Mouse (Mus musculus) midbrain, embryonic 16.5 days (tissue): Measurements from ENCODE around the gene Sez6l. TPM values are rescaled to one million over a fixed set of nuclear protein-coding genes. Genes with fewer than 3 reads are reported as not detected.
A peak's percentile ranks its signal among the peaks of the same experiment; 100 is the strongest.

Source experiments
- ATAC-seq: fragments of 200-750 bp; cut with Nextera tagmentation; 2 replicates; pipeline ENCODE4 v1.8.0; 2017; ENCODE audit warnings: moderate TSS enrichment
- H3K27ac ChIP-seq: fragments of 300-500 bp; sonication (generic); 2 replicates; pipeline ENCODE4 v1.5.1; 2014; ENCODE audit warnings: mild to moderate bottlenecking, low read length, mixed read lengths
- H3K27me3 ChIP-seq: fragments of 300-500 bp; sonication (generic); 2 replicates; pipeline ENCODE4 v1.6.1; 2014; ENCODE audit warnings: low read depth, low read length, mixed read lengths; ENCODE audit not compliant: control insufficient read depth, insufficient read depth
- H3K36me3 ChIP-seq: fragments of 300-500 bp; sonication (generic); 2 replicates; pipeline ENCODE4 v1.6.1; 2014; ENCODE audit warnings: mild to moderate bottlenecking, low read length, moderate library complexity, mixed read lengths; ENCODE audit not compliant: control insufficient read depth, insufficient read depth
- H3K4me1 ChIP-seq: fragments of 300-500 bp; sonication (generic); 2 replicates; pipeline ENCODE4 v1.6.1; 2014; ENCODE audit warnings: mild to moderate bottlenecking, low read length, mixed read lengths; ENCODE audit not compliant: control insufficient read depth, insufficient read depth
- H3K4me2 ChIP-seq: fragments of 300-500 bp; sonication (generic); 2 replicates; pipeline ENCODE4 v1.6.1; 2014; ENCODE audit warnings: mild to moderate bottlenecking, low read length, mixed read lengths
- H3K4me3 ChIP-seq: fragments of 300-500 bp; sonication (generic); 2 replicates; pipeline ENCODE4 v1.5.1; 2014; ENCODE audit warnings: low read depth, mild to moderate bottlenecking, low read length, moderate library complexity, mixed read lengths
- H3K9ac ChIP-seq: fragments of 300-500 bp; sonication (generic); 2 replicates; pipeline ENCODE4 v1.6.1; 2014; ENCODE audit warnings: low read depth, low read length, mixed read lengths
- H3K9me3 ChIP-seq: fragments of 300-500 bp; sonication (generic); replicated peaks from 2 replicates; pipeline ENCODE4 v1.6.1; 2014; ENCODE audit warnings: mild to moderate bottlenecking, low read length, mixed read lengths; ENCODE audit not compliant: control insufficient read depth, poor library complexity, severe bottlenecking
- WGBS: fragments of 180-500 bp; shearing (Covaris S2); extraction: QIAGEN DNeasy Blood & Tissue Kit; methylation state at CpG from one replicate; pipeline ENCODE4 v1.1.7; 2014; 5-methylcytosine and 5-hydroxymethylcytosine counted together
- polyA plus RNA-seq: library from polyadenylated mRNA; unstranded; fragments of >200 nt; fragmentation: Nextera tagmentation; extraction: Ambion mirVana; gene quantifications from 2 replicates; pipeline ENCODE4 v1.2.1, GENCODE M21; 2015

The Sez6l gene
- polyA plus RNA-seq, 1 experiment from 2014 or later = 72.9 TPM

DNA sequence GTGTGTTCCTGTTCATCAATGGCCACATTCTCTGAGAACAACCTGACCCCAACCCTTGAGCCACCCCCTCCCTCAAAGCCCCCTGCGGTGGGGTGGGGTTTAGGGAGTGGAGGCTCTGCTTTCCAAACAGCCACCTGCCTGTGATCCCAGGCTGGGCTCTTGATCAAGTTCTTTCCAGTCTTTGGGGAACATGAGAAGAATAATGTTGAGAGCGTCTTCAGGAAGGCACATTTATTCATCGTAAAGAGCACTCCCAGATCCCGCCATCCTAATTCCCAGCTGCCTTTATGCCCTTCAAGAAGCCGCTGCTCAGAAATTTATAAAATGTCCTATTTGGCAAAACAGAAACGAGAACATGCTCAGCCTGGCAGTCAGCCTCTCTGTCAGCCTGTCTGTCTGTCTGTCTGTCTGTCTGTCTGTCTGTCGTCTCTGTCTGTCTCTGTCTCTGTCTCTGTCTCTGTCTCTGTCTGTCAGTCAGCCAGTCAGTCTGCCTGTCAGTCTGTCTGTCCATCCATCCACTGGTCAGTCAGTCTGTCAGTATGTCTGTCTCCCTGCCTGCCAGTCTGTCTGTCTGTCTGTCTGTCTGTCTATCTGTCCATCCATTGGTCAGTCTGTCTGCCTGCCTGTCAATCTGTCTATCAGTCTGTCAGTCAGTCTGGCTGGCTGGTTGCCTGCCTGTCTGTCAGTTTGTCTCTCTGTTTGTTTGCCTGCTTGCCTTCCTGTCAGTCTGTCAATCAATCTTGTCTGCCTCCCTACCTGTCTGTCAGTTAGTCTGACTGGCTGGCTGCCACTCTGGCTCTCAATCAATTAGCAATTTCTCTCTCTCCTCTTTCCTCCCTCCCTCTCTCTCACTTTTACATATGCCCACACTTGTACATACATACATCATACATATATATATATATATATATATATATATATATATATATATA, 19.0 kb upstream of the Sez6l start:
- Histone ChIP-seq H3K27me3 (no peaks in the 10 kb centered on the region; the same call in 1 of the 2 replicates), H3K9me3 (no peaks in the 10 kb centered on the region), H3K4me1 (peaks cover 12% of the 10 kb centered on the region; the same call in 1 of the 2 replicates), H3K4me2 (no peak overlapping the region), H3K36me3 (no peaks in the 10 kb centered on the region), H3K4me3 (no peak overlapping the region), H3K27ac (peak overlapping the region; percentile 0; the same call in 1 of the 2 replicates), H3K9ac (no peak overlapping the region)
- 52% methylated on average over 7 of the region's 7 CpGs for WGBS
- ATAC-seq = no peak

DNA sequence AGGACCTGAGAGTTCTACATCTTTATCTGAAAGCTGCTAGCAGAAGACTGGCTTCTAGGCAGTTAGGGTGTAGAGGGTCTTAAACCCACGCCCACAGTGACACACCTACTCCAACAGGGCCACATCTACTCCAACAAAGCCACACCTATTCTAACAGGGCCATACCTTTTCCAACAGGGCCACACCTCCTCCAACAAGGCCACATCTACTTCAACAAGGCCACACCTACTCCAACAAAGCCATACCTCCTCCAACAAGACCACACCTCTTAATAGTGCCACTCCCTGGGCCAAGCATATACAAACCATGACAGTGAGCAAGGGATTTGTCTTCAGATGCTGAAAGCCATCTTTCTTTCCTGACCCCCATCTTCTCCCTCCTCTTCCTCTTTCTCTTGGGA, 14.7 kb upstream of the Sez6l start:
- Histone ChIP-seq H3K27ac (no peak overlapping the region), H3K9me3 (no peaks in the 10 kb centered on the region), H3K4me2 (no peak overlapping the region), H3K4me3 (no peak overlapping the region), H3K4me1 (peaks cover 6% of the 10 kb centered on the region; the same call in 1 of the 2 replicates), H3K36me3 (no peaks in the 10 kb centered on the region), H3K9ac (no peak overlapping the region), H3K27me3 (no peaks in the 10 kb centered on the region; the same call in 1 of the 2 replicates)
- WGBS = 71% methylated on average over 1 of the region's 1 CpGs
- ATAC-seq = no peak

DNA sequence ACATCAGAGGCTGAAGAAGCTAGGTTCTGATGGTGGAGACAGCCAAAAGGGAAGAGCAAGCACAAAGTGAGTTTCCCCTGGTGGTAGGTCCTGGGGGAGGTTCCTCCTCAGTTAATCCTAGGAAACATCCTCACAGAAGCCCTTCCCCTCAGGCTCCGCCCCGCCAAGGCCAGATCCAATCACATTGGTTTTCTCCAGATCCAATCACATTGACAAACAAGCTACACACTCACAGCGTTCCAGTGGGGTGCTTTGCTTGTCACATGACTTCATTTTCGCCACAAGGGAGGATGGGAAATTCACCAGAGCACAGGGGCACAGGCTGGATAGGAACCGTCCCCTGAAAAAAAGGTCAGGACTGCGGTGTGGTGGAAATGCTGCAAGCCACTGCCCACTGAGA, 9.1 kb upstream of the Sez6l start:
- no peak overlapping the region for H3K4me2 ChIP-seq
- no peak overlapping the region for H3K4me3 ChIP-seq
- 40% methylated on average over 6 of the region's 6 CpGs for WGBS
- ATAC-seq = no peak
- no peaks in the 10 kb centered on the region for H3K9me3 ChIP-seq
- H3K36me3 ChIP-seq = no peaks in the 10 kb centered on the region
- H3K27me3 ChIP-seq = no peaks in the 10 kb centered on the region
- no peak overlapping the region for H3K27ac ChIP-seq
- no peak overlapping the region for H3K9ac ChIP-seq
- peaks cover 11% of the 10 kb centered on the region for H3K4me1 ChIP-seq

DNA sequence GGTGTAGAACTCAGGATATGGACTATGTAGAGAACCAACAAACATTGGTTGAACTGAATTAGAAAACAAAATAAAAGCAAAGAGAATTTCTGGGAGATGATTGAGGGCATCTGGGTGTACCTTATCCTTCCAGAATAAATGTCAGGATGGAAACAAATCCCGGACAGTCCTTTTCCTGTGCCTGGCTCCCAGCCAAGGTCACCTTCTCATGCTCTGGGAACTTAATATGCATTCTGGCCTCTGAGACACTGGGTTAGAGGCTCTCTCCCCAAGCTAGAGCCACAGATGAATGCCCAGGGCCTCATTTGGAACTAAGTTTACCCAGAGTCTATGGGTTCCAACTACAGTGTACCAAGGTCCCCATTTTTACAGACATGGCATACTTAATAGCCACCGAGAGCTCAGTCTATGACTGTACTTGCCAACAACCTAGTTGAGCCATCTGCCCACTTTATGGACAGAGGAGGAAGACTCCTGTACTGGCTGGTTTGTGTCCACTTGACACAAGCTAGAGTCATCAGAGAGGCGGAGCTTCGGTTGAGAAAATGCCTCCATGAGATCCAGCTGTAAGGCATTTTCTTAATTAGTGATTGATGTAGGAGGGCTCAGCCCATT, 7.3 kb upstream of the Sez6l start:
- 85% methylated on average over 4 of the region's 4 CpGs for WGBS
- H3K4me3 ChIP-seq = no peak overlapping the region
- H3K27ac ChIP-seq = no peak overlapping the region
- H3K9ac ChIP-seq = peak overlapping the region; percentile 11; the same call in 1 of the 2 replicates
- H3K27me3 ChIP-seq = no peaks in the 10 kb centered on the region
- no peaks in the 10 kb centered on the region for H3K9me3 ChIP-seq
- H3K36me3 ChIP-seq = no peaks in the 10 kb centered on the region
- no peak for ATAC-seq
- no peak overlapping the region for H3K4me2 ChIP-seq
- peaks cover 11% of the 10 kb centered on the region for H3K4me1 ChIP-seq

DNA sequence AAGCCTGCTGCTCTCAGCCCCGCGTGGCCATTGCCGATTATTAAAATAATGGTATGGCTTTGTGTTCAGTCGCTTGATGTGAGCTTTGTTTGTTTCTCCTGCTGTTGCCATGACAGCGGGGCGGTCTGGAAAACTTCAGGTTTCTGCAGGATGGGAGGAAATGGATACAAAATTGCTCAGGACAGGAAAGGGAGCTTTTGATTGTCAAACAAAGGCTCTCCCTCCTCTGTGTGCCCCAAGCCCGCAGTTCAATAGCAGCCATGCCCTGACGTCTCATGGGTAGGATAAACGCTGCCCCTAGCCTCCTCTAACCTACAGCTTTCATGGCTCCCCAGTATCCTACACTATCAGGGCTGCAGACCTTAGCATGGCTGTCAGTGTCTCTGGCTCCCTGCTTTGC, 6.3 kb upstream of the Sez6l start:
- ATAC-seq = peak; percentile 49
- Histone ChIP-seq H3K4me2 (no peak overlapping the region), H3K27ac (peak overlapping the region; percentile 58; the same call in 1 of the 2 replicates), H3K27me3 (no peaks in the 10 kb centered on the region), H3K4me1 (peaks cover 11% of the 10 kb centered on the region), H3K9me3 (no peaks in the 10 kb centered on the region), H3K9ac (peak overlapping the region; percentile 6; the same call in 1 of the 2 replicates), H3K36me3 (no peaks in the 10 kb centered on the region), H3K4me3 (no peak overlapping the region)
- WGBS = 13% methylated on average over 9 of the region's 9 CpGs

DNA sequence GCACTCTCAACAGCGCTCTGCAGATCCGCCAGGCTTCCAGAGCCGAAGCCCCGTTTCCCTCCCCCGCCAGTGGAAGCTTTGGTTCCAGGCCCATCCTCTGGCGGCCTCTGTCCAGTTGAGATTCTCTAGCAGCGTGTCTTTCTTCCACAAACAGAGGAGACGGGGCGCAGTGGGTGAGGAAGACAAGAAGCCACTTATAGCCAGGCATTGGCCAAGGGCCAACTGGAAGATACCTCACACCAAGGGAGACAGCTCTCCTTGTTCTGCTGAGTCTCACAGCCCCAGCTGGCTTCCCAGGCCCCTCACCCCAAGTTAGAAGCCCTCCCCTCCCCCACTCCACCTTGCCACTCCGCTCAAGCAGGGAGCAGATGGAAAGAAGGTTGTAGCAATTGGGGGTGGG, 765 bp upstream of the Sez6l start:
- Histone ChIP-seq H3K4me1 (peaks cover 22% of the 10 kb centered on the region), H3K4me2 (peak overlapping the region; percentile 79), H3K4me3 (peak overlapping the region; percentile 61), H3K36me3 (no peaks in the 10 kb centered on the region), H3K27ac (peak overlapping the region; percentile 89), H3K27me3 (no peaks in the 10 kb centered on the region), H3K9me3 (no peaks in the 10 kb centered on the region), H3K9ac (peak overlapping the region; percentile 85)
- 0 out of 2 replicates have a peak, but pooled peaks have one; percentile 1 for ATAC-seq
- WGBS = 6% methylated on average over 10 of the region's 10 CpGs

DNA sequence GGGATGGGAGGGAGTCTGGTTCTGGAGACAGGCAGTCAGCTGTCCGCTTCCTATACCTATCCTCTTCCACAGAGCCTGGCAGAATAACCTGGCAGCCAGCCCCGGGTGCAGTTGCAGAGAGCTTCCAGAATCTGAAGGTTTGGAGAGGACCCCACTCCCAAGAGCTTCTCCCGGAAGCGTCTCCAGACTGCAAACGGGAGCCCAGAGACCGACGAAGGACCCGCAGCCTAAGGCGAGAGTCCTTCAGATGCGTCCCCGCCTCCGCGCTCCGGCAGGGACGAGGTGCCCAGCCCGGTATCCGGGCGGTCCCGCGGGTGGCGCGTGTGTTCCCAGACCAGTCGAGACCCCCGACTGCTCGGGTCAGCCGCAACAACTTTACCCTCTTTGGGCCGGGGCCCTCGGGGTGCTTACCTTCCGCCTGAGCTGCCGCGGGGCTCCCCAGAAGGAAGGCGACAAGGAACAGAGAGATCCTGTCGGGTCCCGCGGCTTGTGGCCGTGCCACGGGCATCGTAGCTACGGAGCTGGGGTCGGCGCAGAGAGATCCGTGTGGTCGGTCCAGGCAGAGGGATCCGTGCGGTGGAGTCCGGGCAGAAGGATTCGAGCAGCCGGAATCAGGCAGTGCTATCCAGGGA, 508 bp downstream of the Sez6l start:
- peak; percentile 37; the same call in 1 of the 2 replicates for ATAC-seq
- Histone ChIP-seq H3K27ac (peak overlapping the region; percentile 89), H3K4me3 (peak overlapping the region; percentile 61), H3K9ac (peak overlapping the region; percentile 85), H3K27me3 (no peaks in the 10 kb centered on the region), H3K4me2 (peak overlapping the region; percentile 79), H3K9me3 (no peaks in the 10 kb centered on the region), H3K4me1 (peaks cover 29% of the 10 kb centered on the region), H3K36me3 (no peaks in the 10 kb centered on the region)
- under 1% methylated on average over 48 of the region's 48 CpGs for WGBS

DNA sequence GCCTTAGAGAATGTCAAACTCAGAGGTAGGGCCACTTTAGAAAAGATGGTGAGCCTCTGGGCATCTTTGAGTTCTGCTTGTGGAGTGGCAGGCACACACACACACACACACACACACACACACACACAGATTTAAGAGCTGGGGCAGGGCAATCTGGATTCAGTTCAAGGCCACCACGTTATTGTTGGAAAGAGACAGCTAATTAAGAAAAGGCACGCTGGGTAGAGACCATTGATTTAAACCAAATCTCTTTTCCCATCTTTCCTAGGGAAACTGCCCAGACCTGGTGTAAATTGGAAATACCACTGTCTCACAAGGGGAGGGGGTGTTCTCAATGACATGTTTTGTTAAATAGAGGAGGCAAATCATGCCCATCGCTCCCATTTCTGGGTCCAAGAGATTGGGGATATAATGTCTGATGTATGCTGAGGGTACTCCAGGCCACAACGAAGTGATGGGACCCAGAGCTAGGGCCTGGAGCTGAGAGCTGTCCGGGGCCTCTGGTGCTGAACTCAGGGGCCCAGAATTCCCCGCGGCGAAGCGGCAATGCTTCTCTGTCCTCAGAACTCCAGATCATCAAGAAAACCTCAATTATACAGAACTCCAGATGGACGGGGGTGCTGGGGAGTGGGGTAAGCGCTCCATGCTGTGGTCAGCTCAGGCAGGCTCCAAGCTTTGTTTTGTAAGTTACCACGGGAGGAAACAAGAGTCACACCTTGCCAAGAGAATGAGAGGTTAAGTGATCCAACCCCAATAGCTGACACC, 1.7 kb downstream of the Sez6l start:
- H3K36me3 ChIP-seq = no peaks in the 10 kb centered on the region
- no peak for ATAC-seq
- H3K9me3 ChIP-seq = no peaks in the 10 kb centered on the region
- peak overlapping the region; percentile 89 for H3K27ac ChIP-seq
- 1% methylated on average over 12 of the region's 12 CpGs for WGBS
- H3K9ac ChIP-seq = peak overlapping the region; percentile 85
- peak overlapping the region; percentile 61 for H3K4me3 ChIP-seq
- peaks cover 30% of the 10 kb centered on the region for H3K4me1 ChIP-seq
- no peaks in the 10 kb centered on the region for H3K27me3 ChIP-seq
- peak overlapping the region; percentile 79 for H3K4me2 ChIP-seq
